Mouse (Mus musculus) left cerebral cortex, postnatal 4 days (tissue): ENCODE results near the gene Pde3b. TPM values are rescaled to one million over a fixed set of nuclear protein-coding genes. Genes with fewer than 3 reads are reported as not detected.

Experiments used
- total RNA-seq, 2 experiments: library from RNA; stranded (reverse); gene quantifications; 2 replicates each; pipeline ENCODE4 v1.2.3; 2021

Gene Pde3b
- total RNA-seq, 2 experiments from 2014 or later: 11.4 to 12.9 TPM

Other genes with a start within 250 kb of the Pde3b start
- gene Copb1, start 160.6 kb upstream of the Pde3b start, total RNA-seq: 10 to 100 TPM; 76.7 to 80.3 TPM
- 100 to 1,000 TPM; 161 to 164 TPM for gene Psma1, start 139.2 kb upstream of the Pde3b start, total RNA-seq
- 1 to 10 TPM; 1.7 to 2.4 TPM for gene Cyp2r1, start 147.7 kb downstream of the Pde3b start, total RNA-seq
- gene Calca, start 221.1 kb downstream of the Pde3b start, total RNA-seq: 1 to 10 TPM; 1.6 to 1.7 TPM